Mouse (Mus musculus) gastrocnemius, adult 8-10 months (tissue): ENCODE measurements around the gene Gm20458. TPM values are rescaled to one million over a fixed set of nuclear protein-coding genes. Genes with fewer than 3 reads are reported as not detected.
A peak's percentile ranks its signal among the peaks of the same experiment; 100 is the strongest.

Experiments
- DNase-seq, 2 experiments: peaks; one replicate each; pipeline ENCODE4 v3.0.0; 2022; ENCODE audit warnings: low spot score in 2 of 2
- total RNA-seq, 4 experiments: library from RNA; stranded (reverse); gene quantifications; 2 replicates each; pipeline ENCODE4 v1.2.4; 2022

The Gm20458 gene
- total RNA-seq, 4 experiments from 2014 or later: 3.8 to 12.1 (median 11.8) TPM; not detected in 1

GRCm38 (mm10) chr2:164453047-164453757 is 7.6 kb upstream of the Gm20458 start:
- no peak for DNase-seq

- DNase-seq: no peak
These were observed 6.8 kb upstream of the Gm20458 start for GRCm38 (mm10) chr2:164453887-164454500.

GRCm38 (mm10) chr2:164454846-164455245 is 5.9 kb upstream of the Gm20458 start:
- peak; percentile 75 to 83 for DNase-seq

GRCm38 (mm10) chr2:164455421-164456190 is 5.2 kb upstream of the Gm20458 start:
- DNase-seq: peak; percentile 59 to 78

- DNase-seq: no peak
These were observed 4.4 kb upstream of the Gm20458 start for GRCm38 (mm10) chr2:164456413-164456812.

- DNase-seq: no peak
These were observed 3.9 kb upstream of the Gm20458 start, which contains the start of gene Sys1 for GRCm38 (mm10) chr2:164456864-164457300. Sys1 (plus strand) TSS chr2:164456964.

- no peak for DNase-seq
These were observed 2.8 kb upstream of the Gm20458 start for GRCm38 (mm10) chr2:164457942-164458341.

GRCm38 (mm10) chr2:164458535-164458934 is 2.2 kb upstream of the Gm20458 start:
- no peak for DNase-seq

- no peak for DNase-seq
These were observed 4.4 kb downstream of the Gm20458 start for GRCm38 (mm10) chr2:164465161-164465560.

GRCm38 (mm10) chr2:164466787-164467186 is 6.0 kb downstream of the Gm20458 start:
- no peak for DNase-seq

GRCm38 (mm10) chr2:164470254-164470653 is 9.5 kb downstream of the Gm20458 start:
- DNase-seq: peak in 1 of 2 experiments; percentile 23

- no peak for DNase-seq
These were observed 12.9 kb downstream of the Gm20458 start, which contains the start of gene Trp53tg5 for GRCm38 (mm10) chr2:164473624-164474023. Trp53tg5 (minus strand) TSS chr2:164473724.

GRCm38 (mm10) chr2:164485681-164486257 is 25.0 kb downstream of the Gm20458 start, which contains the start of gene Dbndd2:
Dbndd2 (plus strand) TSS chr2:164486106.
- DNase-seq: peak; percentile 33 to 35

GRCm38 (mm10) chr2:164486258-164487114 is 25.7 kb downstream of the Gm20458 start:
- peak; percentile 40 to 66 for DNase-seq

- DNase-seq: no peak
These were observed 26.4 kb downstream of the Gm20458 start for GRCm38 (mm10) chr2:164487115-164487527.

- no peak for DNase-seq
These were observed 27.0 kb downstream of the Gm20458 start for GRCm38 (mm10) chr2:164487812-164488211.

GRCm38 (mm10) chr2:164494126-164494525 is 33.4 kb downstream of the Gm20458 start:
- no peak for DNase-seq

GRCm38 (mm10) chr2:164496331-164496730 is 35.6 kb downstream of the Gm20458 start:
- DNase-seq: no peak

GRCm38 (mm10) chr2:164496847-164497690 is 36.3 kb downstream of the Gm20458 start, which contains the start of gene Pigt:
Pigt (plus strand) TSS chr2:164497520.
- peak; percentile 65 to 78 for DNase-seq
